Mouse (Mus musculus) liver, embryonic 15.5 days (tissue): ENCODE data around the gene Nxpe3. TPM values are rescaled to one million over a fixed set of nuclear protein-coding genes. Genes with fewer than 3 reads are reported as not detected.

ENCODE experiments used
- ATAC-seq: fragments of 200-750 bp; cut with Nextera tagmentation; 2 replicates; pipeline ENCODE4 v1.8.0; 2017; ENCODE audit warnings: moderate number of reproducible peaks, mild to moderate bottlenecking, moderate library complexity; ENCODE audit not compliant: insufficient read depth
- H3K27ac ChIP-seq: fragments of 300-500 bp; sonication (generic); replicated peaks from 2 replicates; pipeline ENCODE4 v1.5.1; 2015; ENCODE audit warnings: mild to moderate bottlenecking, inconsistent platforms
- H3K27me3 ChIP-seq: fragments of 300-500 bp; sonication (generic); 2 replicates; pipeline ENCODE4 v1.6.1; 2015; ENCODE audit warnings: mild to moderate bottlenecking, inconsistent platforms
- H3K36me3 ChIP-seq: fragments of 300-500 bp; sonication (generic); replicated peaks from 2 replicates; pipeline ENCODE4 v1.6.1; 2015; ENCODE audit warnings: moderate library complexity, mild to moderate bottlenecking, inconsistent platforms
- H3K4me1 ChIP-seq: fragments of 300-500 bp; sonication (generic); replicated peaks from 2 replicates; pipeline ENCODE4 v1.6.1; 2015; ENCODE audit warnings: inconsistent platforms
- H3K4me2 ChIP-seq: fragments of 300-500 bp; sonication (generic); 2 replicates; pipeline ENCODE4 v1.6.1; 2015; ENCODE audit warnings: moderate library complexity, mild to moderate bottlenecking, inconsistent platforms
- H3K4me3 ChIP-seq: fragments of 300-500 bp; sonication (generic); replicated peaks from 2 replicates; pipeline ENCODE4 v1.5.1; 2015; ENCODE audit warnings: mild to moderate bottlenecking, inconsistent platforms
- H3K9ac ChIP-seq: fragments of 300-500 bp; sonication (generic); 2 replicates; pipeline ENCODE4 v1.6.1; 2015; ENCODE audit warnings: moderate library complexity, mild to moderate bottlenecking, inconsistent platforms
- H3K9me3 ChIP-seq: fragments of 300-500 bp; sonication (generic); replicated peaks from 2 replicates; pipeline ENCODE4 v1.6.1; 2016; ENCODE audit warnings: inconsistent platforms
- WGBS: fragments of 180-500 bp; shearing (Covaris S2); methylation state at CpG from one replicate; pipeline ENCODE4 v1.1.7; 2015; ENCODE audit warnings: mixed read lengths; ENCODE audit not compliant: insufficient replicate concordance; 5-methylcytosine and 5-hydroxymethylcytosine counted together
- polyA plus RNA-seq: library from polyadenylated mRNA; unstranded; fragments of >200 nt; fragmentation: Nextera tagmentation; extraction: Ambion mirVana; gene quantifications from 2 replicates; pipeline ENCODE4 v1.2.1, GENCODE M21; 2015

The Nxpe3 gene
- polyA plus RNA-seq, 1 experiment from 2014 or later: 0.44 TPM

DNA sequence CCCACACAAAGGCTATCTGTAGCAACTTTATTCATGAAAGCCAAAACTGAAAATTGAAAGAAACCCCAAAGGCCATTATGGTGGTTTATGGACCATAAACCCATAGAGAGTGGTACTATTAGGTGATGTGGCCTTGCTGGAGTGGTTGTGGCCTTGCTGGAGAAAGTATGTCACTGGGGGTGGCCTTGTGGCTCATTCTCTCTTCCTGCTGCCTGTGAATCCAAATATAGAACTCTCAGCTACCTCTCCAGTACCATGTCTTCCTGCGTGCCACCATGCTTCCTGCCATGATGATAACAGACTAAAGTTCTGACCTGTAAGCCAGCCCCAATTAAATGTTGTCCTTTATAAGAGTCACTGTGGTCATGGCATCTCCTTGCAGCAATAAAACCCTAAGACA is 90.3 kb downstream of the Nxpe3 start:
- Histone ChIP-seq H3K27ac (no peak overlapping the region), H3K9ac (no peak overlapping the region), H3K27me3 (no peaks in the 10 kb centered on the region), H3K4me2 (no peak overlapping the region), H3K9me3 (no peaks in the 10 kb centered on the region), H3K4me3 (no peak overlapping the region), H3K4me1 (no peaks in the 10 kb centered on the region), H3K36me3 (no peaks in the 10 kb centered on the region)
- ATAC-seq: no peak
- 34% methylated on average over 1 of the region's 1 CpGs for WGBS

DNA sequence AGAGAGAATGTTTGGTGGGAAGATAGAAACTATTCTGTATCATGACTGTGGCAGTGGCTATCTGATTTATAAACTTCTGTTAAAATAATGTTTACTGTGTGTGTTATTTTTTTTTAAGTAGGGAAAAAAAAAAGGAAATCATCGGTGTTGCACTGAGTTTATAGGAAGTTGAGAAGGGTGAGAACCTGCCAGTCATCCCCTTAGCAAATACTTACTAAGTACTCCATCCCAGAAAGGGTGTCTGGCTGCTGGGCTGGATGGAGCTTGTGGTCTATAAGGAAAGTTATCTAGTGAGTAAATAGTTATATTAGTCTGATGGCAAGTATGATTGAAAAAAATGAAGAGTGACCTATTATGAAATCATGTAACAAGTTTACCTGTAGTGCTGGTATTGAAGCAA is 93.5 kb downstream of the Nxpe3 start:
- Histone ChIP-seq H3K4me1 (no peaks in the 10 kb centered on the region), H3K4me3 (no peak overlapping the region), H3K27me3 (no peaks in the 10 kb centered on the region), H3K9ac (no peak overlapping the region), H3K9me3 (no peaks in the 10 kb centered on the region), H3K36me3 (no peaks in the 10 kb centered on the region), H3K4me2 (no peak overlapping the region), H3K27ac (no peak overlapping the region)
- WGBS: 27% methylated on average over 1 of the region's 1 CpGs
- no peak for ATAC-seq

DNA sequence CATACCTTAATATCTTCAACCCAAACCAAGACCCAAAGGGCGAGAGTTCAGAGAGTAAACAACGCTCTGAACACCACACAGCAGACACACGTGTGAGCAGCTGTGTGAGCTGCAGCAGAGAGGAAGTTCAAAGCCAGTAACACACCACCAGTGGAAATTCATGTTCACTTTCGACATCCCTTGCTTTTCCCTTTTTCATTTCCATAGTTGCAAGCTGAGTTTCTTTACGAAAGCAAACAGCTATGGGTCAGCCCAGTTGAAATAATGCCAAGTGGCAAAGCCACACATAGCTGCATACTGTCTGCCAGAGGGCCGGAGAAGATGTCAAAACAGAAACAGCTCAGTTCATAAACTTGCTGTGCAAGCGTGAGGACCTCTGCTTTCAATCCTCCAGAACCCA is 96.2 kb downstream of the Nxpe3 start:
- no peaks in the 10 kb centered on the region for H3K27me3 ChIP-seq
- H3K27ac ChIP-seq: no peak overlapping the region
- WGBS: 43% methylated on average over 7 of the region's 7 CpGs
- ATAC-seq: no peak
- H3K4me1 ChIP-seq: no peaks in the 10 kb centered on the region
- no peaks in the 10 kb centered on the region for H3K9me3 ChIP-seq
- no peak overlapping the region for H3K9ac ChIP-seq
- H3K4me3 ChIP-seq: no peak overlapping the region
- H3K36me3 ChIP-seq: no peaks in the 10 kb centered on the region
- no peak overlapping the region for H3K4me2 ChIP-seq

DNA sequence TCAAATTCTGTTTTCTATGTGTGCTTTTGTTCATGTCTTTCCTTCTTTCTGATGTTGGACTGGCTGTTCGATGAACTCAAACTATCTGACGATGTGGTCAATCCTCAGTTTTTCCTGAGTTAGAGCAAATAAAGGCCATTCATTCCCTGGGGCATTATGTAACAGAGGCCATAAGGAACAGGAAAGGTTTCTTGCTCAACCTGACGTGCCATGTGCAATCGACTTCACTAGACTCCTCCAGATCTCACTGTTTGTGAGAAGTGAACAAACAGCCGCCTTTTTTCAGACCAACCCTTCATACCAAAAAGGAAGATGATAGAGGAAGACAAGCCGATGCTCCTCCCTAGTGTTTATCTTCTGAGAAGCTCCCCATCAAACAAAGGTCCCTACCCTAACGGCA is 104.8 kb downstream of the Nxpe3 start:
- Histone ChIP-seq H3K4me2 (no peak overlapping the region), H3K27ac (no peak overlapping the region), H3K9me3 (no peaks in the 10 kb centered on the region), H3K4me1 (no peaks in the 10 kb centered on the region), H3K36me3 (no peaks in the 10 kb centered on the region), H3K27me3 (no peaks in the 10 kb centered on the region), H3K4me3 (no peak overlapping the region), H3K9ac (no peak overlapping the region)
- WGBS: 60% methylated on average over 7 of the region's 7 CpGs
- ATAC-seq: no peak

Other genes with a start within 250 kb of the Nxpe3 start
- 1.8 and 2.1 TPM in 2 replicates for gene Nfkbiz, start 56.4 kb downstream of the Nxpe3 start, polyA plus RNA-seq
- 3.5 and 3.9 TPM in 2 replicates for gene Cep97, start 39.6 kb upstream of the Nxpe3 start, polyA plus RNA-seq
- gene Rpl24, start 71.0 kb upstream of the Nxpe3 start, polyA plus RNA-seq: 281 and 346 TPM in 2 replicates
- gene Zbtb11, start 78.6 kb upstream of the Nxpe3 start, polyA plus RNA-seq: 8.7 and 10.1 TPM in 2 replicates
- gene Pcnp, start 134.5 kb upstream of the Nxpe3 start, polyA plus RNA-seq: 85.2 and 93.7 TPM in 2 replicates
- 12.7 and 12.9 TPM in 2 replicates for gene Trmt10c, start 142.5 kb upstream of the Nxpe3 start, polyA plus RNA-seq
- 16.3 and 18.9 TPM in 2 replicates for gene Senp7, start 153.1 kb upstream of the Nxpe3 start, polyA plus RNA-seq